Mouse (Mus musculus) gastrocnemius, postnatal 25 days (tissue): Measurements from ENCODE around the gene Reg3g. TPM values are rescaled to one million over a fixed set of nuclear protein-coding genes. Genes with fewer than 3 reads are reported as not detected.
"Not testable (repeated sequence)": the region's sequence is repeated elsewhere in the genome, so short reads cannot be mapped to it uniquely, and the experiment has no call there.

ENCODE experiments used
- DNase-seq: peaks from one replicate; pipeline ENCODE4 v3.0.0; 2022
- long read RNA-seq, 2 experiments: library from polyadenylated mRNA; stranded (forward); transcript quantifications; one replicate each; pipeline ENCODE4 v2.0.0; 2021
- total RNA-seq, 2 experiments: library from RNA; stranded (reverse); gene quantifications; 1 replicate in 1 of 2; 2 replicates in 1 of 2; pipeline ENCODE4 v1.2.3; 2021

Gene Reg3g
- total RNA-seq, result not detected
- long read RNA-seq, experiment 1, result 0 reads
- long read RNA-seq, experiment 2, result 0 reads

DNA sequence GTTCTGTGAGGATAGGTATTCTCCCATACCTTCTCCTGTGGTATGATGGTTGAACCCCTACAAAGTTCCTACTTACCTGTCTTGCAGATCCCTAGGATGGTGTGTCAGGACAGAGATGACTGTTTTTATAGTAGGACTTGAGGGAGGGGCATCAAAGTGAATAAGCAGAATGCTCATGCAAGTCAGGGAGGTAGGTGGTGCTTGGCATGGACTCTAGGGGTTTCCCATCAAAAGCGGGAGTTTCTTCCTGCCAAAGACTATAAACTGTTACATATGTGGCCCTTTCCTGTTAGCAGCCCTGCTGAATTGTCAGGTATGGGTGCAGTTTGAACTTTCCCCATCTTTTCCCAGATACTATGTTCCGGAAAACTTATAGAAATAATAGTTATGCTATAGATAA is at the start of gene Reg3g:
Gene Reg3g, minus strand, starts transcription at position 101 of the 400 bp plus-strand sequence.
- DNase-seq, result no peak

DNA sequence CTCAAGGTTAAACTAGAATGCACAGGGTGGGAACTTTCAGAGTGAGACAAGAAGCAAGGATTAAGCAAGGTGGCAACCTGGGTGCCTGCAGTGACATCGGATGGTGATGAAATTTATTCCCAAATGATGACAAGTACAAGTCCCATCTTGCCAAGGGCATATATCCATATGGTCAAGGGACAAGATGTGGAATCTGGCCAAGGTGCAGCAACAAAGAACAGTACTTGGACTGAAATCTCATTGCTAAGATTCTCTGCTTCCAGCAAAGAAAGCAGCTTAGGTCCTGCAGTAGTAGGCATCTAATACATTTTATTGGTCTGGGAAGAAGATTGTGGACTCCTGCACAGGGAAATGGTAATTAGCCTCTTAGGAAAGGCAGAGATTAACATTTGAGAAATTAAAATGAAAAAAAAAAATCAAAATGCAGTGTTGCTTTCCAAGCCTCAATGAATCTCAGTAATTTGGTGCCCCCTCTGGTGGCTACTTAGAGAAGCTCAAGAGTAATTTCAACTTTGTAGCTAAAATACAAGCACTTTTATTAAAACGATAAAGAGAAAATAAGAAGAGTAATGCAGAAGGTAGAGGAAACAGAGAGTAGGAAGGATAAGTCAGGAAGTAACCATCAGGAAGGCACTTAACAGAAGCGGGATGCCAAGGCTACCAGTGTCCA is 47.2 kb upstream of the Reg3g start:
- no peak for DNase-seq

DNA sequence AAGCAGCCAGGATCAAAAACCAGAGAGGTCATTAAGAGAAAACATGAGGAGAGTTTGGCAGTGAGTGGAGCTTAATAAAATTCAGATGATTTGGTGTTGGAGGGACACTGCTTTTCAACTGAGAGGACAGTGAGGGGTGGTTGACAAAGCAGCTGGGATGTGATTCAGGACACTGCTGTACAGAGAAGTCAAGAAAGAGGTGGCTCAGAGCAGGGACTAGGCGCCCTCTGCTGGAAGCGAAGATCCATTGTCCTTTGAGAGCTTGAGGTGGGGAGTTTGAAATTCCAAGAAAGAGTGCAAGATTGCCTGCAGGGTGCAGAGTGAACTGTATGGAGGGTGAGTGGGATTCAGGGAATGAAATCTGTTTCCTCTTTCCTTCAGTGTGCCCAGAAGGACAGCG is 44.2 kb upstream of the Reg3g start:
- no peak for DNase-seq

DNA sequence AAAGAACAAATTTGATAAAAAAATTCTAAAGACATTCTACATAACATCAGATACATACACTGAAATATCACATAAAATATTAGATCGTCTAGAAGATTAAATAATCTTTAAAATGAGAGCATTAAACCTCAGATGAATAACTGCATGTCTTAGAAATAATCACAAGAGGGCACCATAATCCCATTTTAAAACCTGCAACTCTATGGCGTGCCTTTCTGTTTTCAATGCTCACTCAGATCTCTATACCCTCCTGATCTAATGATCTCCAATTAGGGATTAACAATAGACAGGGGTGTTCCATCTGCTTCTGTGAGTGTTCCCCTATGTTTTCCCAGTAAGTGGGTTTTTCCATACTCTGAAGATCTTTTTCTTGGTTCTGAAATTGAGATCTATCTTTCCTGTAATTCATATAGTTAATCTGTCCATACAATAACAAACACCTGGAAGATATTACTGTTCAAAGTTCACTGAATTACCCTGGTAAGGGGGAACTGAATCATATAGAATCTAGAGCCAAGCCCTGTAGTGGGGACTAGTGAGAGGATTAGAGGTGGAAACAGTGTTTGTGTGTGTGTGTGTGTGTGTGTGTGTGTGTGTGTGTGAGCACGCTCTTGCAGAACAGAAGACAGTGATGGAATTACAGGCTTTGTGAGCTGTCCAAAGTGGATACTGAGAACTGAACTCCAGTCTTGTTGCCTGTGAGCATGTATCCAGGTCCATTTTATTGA is 41.7 kb upstream of the Reg3g start:
- no peak for DNase-seq

DNA sequence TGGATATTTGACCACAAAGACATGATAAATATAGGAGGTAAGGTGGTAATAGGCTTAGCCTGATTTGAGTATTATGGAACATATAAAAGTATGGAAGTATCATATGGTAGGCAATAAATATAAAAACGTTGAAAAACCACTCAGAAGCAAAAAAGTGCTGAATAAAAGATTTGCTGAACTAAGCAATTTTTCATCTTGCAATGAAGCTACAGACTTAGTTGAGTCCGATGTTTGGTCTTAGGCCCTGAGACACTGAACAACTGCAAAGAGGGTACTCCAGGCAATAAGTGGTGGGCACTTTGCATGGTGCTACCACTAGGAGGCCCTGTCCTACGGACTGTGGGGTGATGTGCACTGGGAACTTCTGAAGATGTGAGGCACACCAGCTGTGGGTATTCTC is 37.1 kb upstream of the Reg3g start:
- no peak for DNase-seq

DNA sequence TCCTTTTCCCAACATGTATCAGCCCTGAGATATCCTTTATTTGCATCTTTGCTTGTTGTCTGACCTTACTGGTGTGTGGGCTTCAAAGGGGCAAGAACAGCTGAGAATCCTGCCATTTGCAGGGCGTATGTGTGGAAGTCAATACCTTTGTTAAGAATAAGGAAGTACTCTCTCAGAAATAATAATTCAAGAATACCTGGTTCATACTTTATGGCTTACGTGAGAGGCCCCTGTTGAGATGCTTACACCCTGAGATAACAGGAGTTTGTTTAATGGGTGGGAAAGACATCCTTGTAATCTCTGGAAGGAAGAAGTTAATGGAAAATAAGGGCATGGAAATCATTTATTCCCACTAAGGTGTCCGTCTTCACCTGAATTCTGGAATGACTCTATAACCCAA is 26.0 kb upstream of the Reg3g start:
- no peak for DNase-seq

DNA sequence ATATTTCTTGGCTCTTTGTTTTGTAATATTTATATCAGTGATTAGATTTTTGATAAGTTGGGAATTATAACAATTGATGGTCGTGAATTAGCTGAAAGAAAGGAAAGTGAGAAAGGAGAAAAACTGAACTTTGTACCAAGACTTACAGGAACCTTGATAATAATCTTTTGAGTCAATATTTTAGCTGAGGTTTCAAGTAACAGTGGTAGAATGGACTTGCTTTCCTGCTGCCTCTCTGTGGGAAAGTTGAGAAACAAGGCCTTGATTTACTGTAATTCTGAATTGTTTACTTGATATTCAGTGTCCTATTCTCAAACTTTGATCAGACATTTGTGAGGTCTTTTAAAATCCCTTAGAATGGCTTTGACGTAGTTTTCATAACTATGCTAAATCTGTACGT is 615 bp upstream of the Reg3g start:
- no peak for DNase-seq

DNA sequence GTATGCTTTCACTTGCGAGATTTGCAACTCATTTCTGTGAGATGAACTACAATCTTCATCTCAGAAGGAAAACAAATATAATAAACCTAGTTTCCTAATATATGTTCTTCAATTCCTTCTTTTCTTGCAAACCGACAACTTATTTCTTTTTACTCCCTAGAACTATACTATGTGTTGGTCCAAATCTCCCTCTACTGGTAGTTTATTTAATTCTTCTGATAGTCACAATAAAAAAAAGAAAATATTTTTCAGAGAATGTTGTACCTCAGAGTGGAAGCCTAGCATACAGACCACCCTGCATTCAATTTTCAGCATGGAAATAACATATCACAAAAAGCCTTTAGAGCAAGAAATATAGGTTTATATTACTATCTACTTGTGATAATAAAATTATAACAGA is 5.4 kb downstream of the Reg3g start:
- no peak for DNase-seq

DNA sequence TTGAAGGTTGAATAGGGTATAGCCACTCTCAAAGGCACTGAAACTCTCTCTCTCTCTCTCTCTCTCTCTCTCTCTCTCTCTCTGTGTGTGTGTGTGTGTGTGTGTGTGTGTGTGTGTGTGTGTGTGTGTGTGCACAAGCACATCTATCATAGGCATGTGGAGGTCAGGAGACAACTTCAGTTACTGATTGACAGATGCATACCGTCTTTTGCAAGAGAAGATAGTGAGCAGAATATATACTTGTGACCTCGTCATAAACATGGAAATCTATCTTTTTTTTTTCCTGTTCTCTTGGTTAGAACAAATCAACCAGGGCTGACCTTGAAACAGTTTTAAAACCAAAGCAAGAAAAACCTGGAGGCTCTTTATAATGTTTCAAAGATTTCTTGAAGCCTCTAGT is 6.3 kb downstream of the Reg3g start:
- no peak for DNase-seq

DNA sequence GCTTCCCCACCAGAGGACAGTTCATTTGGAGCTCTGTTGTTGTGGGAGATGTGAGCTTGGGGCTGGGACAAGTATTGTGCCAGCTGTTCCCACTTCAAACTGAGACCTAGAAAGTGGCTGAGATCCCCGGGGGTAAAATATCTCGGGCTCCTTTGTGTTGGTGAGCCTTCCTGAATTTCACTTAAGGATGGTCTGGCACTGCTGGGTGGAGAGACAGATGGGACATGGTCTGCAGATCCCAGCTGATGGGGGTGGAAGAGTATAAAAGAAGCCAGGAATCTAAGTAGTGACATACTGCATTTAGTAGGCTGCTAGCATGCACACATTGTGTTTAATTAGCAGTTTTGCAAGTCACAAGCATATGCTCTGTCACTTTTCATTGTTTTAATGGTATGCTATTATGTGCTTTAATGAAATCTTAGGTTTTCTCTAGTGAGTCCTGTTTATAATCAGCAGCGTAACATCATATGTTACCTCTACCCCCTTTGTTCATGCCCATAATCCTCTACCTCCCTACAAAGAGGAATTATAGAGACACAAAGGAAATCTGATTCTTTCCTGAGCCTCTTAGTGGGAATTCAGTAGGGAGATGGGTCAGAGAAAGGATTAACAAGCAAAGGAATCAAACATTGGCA is 8.4 kb downstream of the Reg3g start:
- DNase-seq, result no peak

DNA sequence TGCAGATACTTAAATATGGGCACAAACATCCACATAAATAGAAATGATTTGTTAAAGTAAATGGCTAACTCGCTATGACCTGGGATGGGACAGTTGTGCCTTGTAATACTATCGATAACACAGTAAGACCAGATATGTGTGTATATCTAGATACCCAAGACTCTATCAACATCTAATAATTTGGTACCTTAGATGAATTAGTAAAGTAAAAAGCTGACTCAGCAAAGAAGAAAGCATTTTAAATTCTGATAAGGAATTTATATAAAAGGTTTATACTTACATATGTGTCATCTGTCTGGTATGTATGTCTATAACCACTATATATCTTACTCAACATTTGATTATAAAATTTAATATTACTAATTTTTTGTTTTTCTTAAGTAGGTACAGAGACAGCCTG is 15.9 kb downstream of the Reg3g start:
- DNase-seq, result no peak

DNA sequence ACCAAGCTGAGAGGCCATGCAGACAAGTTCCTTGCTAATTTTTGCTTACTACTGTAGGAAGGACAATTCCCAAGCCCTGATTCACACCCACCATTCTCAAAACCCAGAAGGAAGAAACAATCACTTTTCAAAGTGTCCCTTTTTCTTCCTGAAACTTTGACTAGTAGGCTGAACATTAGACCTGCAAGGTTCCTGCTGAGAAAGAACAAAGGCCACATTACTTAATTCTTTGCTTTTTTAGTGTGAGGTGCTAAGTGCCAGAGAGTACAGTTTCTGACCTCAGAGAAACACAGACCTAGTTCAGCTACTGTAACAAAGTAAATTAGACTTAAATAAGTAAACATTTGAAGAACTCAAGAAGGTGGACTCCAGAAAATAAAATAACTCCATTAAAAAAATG is 20.3 kb downstream of the Reg3g start:
- DNase-seq, result no peak

DNA sequence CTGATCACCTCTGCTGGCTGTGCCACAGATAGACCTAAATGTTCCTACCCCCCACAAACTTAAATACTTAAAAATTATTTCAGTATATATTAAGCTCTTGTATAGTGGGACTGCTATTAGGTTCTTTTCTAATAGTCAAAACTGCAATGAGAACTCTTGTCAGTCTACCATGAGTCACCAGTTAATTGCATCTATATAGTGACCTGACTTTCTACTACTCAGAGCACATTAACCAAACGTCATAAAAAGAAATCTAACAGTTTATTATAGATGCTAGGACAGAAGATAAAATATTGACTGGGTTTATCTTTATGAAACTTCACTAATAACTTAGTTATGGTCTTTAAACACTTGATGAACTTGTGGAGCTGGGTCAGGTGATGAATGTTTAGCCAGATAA is 21.5 kb downstream of the Reg3g start:
- no peak for DNase-seq

DNA sequence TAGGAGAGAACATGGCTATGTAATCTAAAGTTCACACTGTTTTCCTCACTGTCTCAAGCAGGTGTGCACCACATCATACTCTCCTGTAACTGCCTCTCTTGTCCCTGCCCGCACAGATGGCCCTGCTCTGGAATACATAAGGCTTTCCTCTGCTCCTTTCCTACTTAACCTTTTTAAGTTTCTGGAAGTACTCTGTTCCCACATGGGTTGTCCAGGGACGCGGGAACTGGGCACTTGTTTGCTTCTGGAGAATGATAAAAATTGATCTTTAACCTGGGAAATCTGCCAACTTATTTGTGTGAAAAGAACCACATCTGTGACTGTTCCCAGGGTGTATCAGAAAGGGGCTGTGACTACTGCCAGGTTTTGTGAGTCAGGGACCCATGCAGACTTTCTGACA is 43.2 kb downstream of the Reg3g start:
- DNase-seq, result no peak

DNA sequence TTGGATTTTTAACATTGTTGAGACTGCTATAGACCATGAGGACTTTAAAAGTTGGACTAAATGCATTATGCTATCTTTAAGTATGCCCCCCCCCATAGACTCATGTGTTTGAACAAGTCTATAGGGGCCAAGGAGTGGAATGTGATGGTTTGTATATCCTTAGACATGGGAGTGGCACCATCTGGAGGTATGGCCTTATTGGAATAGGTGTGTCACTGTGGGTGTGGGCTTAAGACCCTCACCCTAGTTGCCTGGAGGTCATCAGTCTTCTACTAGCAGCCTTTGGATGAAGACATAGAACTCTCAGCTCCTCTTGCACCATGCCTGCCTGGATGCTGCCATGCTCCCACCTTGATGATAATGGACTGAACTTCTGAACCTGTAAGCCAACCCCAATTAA is 46.3 kb downstream of the Reg3g start, which contains the start of gene Reg1:
Gene Reg1, plus strand, starts transcription at position 301 of the 400 bp plus-strand sequence.
- not testable (repeated sequence) for DNase-seq

Other genes with a start within 250 kb of the Reg3g start
- gene Reg3b, start 98.2 kb downstream of the Reg3g start, total RNA-seq, result not detected
- not detected for gene Reg3d, start 90.0 kb downstream of the Reg3g start, total RNA-seq
- not detected for gene Reg3a, start 88.2 kb downstream of the Reg3g start, total RNA-seq
- gene Reg2, start 73.2 kb downstream of the Reg3g start, total RNA-seq, result not detected
- not detected for gene Reg1, start 46.2 kb downstream of the Reg3g start, total RNA-seq